Mouse (Mus musculus): ENCODE results near the gene Kif11.

GRCm38 (mm10) chr19:37327216-37327615 lies 49.0 kb upstream of the Kif11 start:
- no peak for TF ChIP-seq CTCF (IDR thresholded peaks at IDR 0.05; ENCODE audit: borderline replicate concordance, extremely low read depth, insufficient read depth, insufficient read length)
- no peak for TF ChIP-seq POLR2A (IDR thresholded peaks at IDR 0.05; ENCODE audit: borderline replicate concordance, extremely low read depth, insufficient read depth, insufficient read length, poor library complexity, severe bottlenecking)

All from brain, embryonic 14.5 days (tissue).